Mouse (Mus musculus): ENCODE measurements around the gene Gns.

DNA sequence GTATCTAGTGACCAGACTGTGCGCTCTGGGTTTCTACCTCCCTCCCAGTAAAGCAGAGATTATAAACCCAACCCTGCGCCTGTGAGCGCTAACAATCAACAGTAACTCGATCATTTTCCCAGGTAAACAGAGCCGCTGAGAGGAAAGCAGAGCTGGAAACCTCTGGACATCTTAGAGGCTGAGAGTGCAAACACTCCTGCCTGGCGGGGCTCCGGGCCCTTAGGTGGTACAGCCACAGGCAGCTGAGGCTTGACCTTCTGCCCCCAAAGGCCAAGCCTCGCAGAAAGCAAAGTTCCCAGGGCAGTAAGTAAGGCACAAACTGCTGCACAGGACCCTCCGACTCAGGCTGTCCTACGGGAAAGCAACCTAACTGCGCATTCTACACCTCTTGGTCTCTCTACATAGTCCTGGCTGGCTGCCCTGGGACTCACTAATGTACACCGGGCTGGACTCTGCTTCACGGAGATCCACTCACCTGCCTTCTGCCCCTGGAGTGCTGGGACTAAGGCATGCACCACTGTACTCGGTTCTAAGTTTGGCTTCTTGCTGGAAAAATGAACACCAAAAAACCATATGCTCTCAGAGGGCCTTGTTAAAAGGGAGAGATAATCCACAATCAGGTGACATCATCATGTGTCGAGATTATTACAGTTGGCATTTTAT, 69.7 kb downstream of the Gns start:
- no peak for TF ChIP-seq CTCF (IDR thresholded peaks at IDR 0.05; ENCODE audit: extremely low read depth, insufficient read depth, low read length)
- no peak for TF ChIP-seq POLR2A (IDR thresholded peaks at IDR 0.05; ENCODE audit: extremely low read depth, insufficient read depth, low read length)
